Mouse (Mus musculus): ENCODE measurements at regions not wholly inside any gene's neighbourhood (a gene's known extent, or its start where the extent isn't known, plus 50 kb on each side); places are given as distances from the start of the nearest gene placed in this dataset.

DNA sequence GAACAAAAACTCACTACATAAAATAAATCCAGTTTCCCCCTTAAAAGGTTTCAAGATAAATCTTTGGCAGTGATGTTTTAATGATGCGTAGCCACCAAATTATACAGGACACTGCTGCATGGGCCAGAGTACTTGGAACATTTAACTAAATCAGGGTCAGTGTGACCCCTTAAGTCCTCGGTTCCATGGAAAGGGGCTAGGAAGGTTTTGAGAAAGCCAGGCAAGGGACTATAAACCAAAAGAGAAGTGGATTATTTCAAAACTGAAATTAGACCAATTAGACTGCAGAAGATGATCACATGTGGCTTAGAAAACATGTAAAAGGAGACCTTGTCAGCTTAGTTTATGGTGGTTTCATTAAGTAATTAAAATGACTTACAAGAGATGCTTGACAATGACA is 276.6 kb upstream of the N6amt1 start:
- DNase-seq (ENCODE audit: low read depth, low spot score) = no peak

DNA sequence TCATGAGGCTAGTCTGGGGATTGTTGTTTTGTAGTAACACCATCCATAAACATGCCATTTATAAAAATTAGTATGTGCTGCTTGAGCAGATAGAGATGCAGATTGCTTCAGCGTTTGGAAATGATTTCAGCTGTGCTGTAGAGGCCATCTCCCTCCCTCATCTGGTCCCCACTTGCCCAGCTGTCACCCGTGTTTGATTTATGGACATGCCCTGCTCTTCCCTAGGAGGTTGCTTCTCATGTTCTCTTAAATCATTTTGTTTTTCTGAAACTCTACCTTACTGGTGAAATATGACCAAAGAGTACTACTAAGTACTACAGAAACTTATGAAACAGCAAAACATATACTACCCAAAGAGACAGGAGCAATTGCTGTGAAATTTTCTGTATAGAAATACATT is 284.7 kb upstream of the N6amt1 start:
- DNase-seq (ENCODE audit: low read depth, low spot score) = no peak

DNA sequence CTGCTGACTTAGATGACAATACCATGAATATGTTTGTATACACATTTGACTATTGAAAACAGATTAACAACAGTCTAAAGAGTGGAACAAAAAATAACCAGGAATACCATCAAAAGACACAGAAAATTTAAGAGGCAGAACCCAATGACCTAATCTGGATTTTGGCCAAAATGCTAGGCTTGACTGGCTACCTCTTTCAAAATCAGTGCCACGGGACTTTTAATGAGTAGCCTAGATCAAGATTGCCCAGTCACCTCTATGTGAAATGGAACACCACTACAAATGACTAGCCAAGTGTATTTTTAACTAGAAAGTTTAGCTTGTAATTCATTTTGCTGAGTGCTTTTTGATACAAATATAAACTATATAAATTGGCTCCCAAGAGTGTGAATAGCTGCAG is 286.0 kb upstream of the N6amt1 start:
- DNase-seq (ENCODE audit: low read depth, low spot score) = no peak

DNA sequence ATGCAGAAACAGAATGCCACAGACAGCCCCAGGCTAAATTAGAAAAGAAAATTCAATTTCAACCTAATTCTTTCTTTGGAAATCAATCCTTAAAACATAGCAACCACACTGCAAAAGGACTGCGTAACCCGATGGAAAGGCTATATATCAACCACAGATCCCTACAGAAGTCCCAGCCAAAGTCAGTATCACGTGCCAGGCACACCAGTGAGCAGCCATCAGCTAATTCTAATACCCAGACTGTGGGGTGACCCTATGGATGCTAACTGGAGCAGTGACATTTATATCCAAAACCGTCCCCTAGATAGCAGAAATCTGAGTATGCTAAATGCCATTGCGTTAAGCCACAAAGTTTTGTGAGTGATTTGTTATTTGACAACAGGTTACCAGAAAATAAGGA is 286.5 kb upstream of the N6amt1 start:
- DNase-seq (ENCODE audit: low read depth, low spot score) = no peak

DNA sequence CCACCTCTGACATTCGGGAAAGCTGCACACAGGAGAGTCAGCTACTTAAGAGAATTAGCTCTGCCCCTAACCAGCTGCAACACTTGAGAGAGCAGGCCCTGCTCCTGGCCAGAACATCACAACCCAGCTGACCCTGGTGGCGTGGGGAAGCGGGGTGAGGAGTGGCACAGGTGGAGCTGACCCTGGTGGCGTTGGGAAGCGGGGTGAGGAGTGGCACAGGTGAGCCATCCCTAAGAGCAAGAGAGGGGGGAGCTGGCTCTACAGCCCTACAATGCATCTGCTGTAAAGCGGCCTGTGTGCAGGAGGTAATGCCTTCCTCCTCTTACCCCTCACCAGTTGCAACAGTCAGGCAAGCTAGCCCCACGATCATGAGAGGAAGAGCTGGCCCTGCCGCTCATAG is 293.5 kb upstream of the N6amt1 start:
- no peak for DNase-seq (ENCODE audit: low read depth, low spot score)

DNA sequence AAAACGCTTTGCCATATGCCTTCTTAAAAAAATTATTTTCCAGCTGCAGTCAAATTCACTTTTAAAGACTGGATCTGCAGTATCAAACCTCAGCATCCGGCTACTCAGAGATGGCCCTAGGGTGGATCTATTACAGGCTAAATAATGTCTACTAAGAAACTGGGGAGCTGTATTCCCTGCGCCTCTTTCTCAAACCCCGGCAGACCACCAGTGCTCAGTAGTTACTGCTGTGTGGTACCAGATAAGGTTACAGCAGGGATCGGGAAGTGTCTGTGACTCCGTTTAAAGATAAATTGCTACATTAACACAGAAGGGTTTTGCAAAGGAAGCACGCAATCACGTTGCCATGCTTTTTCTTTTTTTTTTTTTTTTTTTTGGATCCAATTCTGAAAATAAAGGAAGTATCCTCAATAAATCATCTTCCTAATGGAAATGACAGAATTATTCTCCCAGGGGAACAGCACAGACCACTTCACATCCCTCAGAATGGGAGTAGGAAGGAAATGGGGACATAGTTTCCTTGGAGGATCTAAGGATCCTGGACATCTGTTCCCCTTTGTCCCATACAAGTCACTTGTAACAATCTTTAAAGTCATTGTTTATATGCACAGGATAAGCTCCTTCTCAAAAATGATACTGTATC is 304.1 kb upstream of the N6amt1 start:
- no peak for DNase-seq (ENCODE audit: low read depth, low spot score)

DNA sequence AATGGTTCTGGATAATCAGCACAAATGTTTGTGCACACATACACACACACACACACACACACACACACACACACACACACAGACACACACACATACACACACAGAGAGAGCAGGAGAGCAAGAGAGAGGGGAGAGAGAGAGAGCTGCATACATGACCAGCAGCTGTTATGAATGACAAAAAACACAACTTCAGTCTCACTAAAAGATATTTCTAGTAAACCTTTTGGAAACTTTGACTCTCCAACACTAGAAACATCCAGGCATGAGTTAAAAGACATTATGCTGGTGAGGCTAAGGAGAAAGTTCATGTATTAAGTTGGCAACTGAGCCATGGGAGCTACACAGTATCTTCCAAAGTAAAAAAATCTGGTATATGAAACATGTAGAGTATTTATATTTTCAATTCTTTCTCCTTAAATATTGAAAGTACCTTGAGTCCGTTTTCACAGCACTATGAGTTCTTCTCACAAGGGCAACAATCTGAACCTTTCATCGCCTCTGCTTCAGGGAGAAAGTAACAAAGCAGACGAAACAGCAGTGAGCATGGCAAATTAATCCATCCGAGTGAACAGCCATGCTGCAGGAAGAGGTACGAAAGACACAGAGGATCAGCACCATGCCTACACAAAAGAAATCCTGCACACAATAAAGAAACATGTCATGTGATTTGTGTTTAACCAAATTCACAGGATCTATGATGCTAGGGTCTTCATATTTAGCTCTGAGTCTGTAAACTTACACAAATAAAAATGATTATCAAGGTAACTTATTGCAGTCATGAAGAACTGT is 309.0 kb upstream of the N6amt1 start:
- no peak for DNase-seq (ENCODE audit: low read depth, low spot score)

DNA sequence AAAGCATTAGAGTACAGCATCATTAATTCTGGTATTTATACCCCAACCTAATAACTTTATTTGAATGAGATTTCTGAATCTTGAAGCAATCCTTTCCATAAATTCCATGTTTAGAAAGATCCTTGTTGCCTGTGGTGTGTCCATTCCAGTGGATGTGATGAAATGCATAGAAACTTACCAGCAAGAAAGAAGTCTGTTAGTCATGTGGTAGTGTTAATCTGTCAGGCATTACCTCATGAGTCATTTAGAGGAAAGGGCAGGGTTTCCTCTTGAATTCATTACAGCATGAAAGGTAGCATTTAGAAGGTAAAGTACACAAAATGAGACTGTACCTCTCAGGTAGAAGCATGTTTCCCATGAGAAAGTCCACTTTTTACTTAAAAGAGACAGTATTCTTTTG is 310.3 kb upstream of the N6amt1 start:
- no peak for DNase-seq (ENCODE audit: low read depth, low spot score)

DNA sequence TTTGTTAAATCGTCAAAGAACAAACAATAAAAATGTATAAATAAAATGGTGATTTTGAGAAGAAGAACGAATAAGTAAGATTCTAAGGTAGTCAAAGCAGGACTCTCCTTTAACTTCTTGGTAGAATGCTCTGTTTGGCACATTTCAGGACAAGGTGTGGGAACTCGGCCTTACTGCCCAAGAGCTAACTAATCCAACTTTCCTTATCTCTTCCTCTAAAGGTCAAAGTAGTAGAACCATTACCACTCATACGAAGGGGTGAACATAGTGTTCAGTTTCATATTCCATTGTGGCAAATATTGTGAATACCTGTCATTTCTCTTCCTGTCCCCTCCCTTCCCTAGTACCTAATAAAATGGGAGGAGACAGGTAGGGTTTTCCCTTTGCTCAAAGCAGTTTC is 313.6 kb upstream of the N6amt1 start:
- DNase-seq (ENCODE audit: low read depth, low spot score) = no peak

DNA sequence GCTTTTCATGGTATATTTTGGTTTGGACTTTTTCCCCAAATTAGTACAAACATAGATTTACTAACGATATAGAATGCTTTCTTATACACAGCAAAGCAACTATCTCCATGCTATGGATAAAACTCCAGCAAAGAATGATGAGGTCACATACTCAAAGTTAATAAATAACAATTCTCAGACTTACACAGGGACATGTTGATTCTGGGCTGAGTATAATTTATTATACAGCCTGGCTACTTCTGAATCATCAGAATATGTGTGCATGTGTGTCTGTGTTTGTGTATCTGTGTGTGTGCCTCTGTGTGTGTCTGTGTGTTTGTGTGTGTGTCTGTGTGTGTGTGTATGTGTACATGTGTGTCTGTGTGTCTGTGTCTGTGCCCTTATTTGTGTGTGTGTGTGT is 314.1 kb upstream of the N6amt1 start:
- DNase-seq (ENCODE audit: low read depth, low spot score) = no peak

DNA sequence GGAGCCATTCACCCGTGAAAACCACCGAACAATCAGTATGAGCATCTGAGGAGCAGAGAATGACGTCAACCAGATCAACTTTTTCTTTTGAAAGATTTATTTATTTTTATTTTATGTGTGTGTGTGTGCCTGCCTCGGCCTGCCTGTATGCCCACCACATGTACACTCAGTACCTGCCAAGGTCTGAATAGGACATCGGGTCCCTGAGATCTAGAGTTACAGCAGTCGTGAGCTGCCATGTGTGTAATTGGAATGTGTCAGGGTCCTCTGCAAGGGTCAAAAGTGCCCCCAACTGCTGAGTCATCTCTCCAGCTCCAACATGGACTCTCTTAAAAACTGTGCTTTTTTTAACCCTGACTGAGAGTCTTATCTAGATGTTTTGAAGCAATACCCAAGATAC is 316.9 kb upstream of the N6amt1 start:
- no peak for DNase-seq (ENCODE audit: low read depth, low spot score)

DNA sequence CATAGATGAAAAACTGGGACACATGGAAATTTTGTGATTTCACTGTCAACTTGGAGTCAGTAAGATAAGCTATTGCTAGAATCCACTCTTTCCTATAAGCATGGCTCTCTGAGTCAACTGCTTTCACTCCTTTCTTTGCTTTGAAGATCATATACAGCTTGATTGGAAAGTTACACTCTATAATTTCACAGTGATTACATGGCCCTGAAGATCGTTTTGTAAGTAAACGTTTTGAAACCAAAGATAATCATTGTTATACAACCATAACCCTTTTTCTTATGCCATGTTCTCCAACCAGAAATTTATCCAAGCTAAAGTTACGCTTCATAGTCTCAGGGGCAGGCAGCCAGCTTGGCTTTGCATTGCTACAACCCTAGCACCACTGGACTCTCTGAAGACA is 322.1 kb upstream of the N6amt1 start:
- DNase-seq (ENCODE audit: low read depth, low spot score) = no peak

DNA sequence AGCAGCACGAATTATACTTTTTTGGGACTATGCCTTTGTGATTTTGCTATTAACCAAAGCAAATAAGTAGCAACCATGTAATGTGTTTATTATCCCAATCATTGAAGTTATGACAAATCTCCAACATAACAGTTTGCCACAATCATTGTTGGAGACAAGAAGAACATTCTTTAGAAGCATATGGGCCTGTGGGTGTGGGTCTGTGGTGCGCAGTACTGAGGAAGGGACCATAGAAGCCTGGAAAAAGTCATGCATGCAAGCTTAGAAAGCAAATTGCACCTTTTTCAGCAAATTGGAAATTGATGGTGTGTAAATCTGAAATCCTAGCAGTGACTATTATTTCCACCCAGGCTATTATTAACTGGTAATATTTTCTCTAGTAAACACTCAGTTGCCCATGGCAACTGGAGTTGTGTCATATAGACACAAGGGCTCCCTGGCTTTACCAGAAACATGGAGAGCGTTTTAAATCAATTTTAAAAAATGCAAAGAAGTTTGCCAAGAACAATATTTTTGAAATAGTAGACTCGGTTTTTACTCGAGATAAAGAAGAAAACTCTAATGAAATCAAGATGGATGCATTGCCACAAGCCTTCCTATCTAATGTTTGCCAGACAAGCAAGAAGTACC is 325.4 kb upstream of the N6amt1 start:
- DNase-seq (ENCODE audit: low read depth, low spot score) = no peak

DNA sequence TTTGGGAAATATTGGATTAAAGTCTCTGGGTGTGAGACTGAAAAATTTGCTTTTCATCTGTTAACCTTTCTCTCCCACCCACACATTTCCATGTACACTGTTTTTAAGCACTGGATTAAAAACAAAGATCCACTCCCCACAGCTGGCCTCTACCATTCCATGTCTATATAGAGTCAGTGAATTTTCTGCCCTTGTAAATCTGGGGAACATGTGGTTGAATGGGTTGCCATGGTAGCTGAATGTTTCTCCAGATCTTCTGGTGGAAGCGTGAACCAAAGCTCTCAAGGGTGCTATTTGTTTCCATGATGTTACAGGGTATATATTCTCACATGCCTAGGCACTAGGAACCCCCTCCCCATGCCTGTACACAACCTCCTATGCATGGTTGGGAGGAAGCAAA is 326.4 kb upstream of the N6amt1 start:
- DNase-seq (ENCODE audit: low read depth, low spot score) = no peak

DNA sequence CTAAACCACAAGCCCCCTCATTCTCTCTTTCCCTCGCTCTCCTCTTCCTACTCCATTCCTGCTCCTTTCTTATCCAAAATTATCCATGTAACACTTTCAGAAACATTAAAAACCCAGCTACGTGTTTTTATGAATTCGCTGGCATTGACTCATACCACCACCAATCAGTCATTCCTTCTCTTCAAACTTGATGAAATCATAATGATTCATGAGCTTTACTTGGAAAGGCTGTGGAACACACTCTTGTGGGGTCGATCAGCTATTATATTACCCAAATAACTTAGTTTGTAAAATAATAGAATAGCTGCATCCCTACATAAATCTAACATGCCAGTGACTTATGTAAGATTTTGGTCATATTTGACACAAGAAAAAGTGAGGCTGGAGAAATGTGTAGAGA is 331.9 kb upstream of the N6amt1 start:
- DNase-seq (ENCODE audit: low read depth, low spot score) = no peak

DNA sequence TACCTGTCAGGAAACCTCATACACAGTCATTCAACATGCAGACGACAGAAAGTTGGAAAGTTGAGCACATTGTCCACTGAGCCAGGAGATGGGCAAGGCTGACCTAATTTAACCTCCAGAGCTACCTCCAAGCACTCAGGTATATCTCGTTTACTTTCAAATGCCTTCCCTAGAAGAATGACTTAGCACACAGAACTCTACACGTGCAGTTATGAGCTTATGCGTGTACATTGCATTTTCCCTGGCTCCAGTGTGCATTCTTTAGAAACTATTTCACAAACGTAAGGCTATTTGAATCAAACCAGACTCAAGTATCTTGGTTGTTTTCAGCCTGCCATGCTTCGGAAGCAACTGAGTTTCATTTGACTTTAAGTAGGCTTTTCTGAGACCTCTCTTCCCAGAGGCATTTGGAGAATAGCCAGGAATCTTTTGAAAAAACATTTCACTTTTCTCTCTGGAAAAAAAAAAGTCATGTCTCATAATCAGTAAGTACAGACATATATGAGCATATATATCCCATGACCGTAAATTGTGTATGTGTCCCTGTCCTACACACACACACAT is 336.8 kb upstream of the N6amt1 start:
- DNase-seq (ENCODE audit: low read depth, low spot score) = no peak

DNA sequence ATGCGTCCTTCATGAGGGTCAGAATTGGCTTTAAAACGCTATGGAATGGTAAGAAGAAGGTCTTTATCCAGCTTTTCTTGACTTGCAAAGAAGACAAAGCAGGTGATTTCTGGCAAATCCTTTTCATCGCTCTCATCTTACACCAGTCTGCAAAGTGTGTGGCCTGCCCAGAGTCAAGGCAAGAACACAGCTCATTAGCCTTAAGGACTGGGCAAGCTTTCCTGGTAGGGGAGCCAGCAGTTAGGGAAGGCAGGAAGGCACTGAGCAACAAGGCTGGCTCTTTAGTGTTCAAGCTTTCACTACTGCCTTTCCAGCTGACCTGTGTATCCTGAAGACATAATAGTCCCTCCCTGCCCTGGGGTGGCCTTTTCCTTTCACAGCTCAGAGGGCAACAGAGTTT is 352.4 kb upstream of the N6amt1 start:
- no peak for DNase-seq (ENCODE audit: low read depth, low spot score)

DNA sequence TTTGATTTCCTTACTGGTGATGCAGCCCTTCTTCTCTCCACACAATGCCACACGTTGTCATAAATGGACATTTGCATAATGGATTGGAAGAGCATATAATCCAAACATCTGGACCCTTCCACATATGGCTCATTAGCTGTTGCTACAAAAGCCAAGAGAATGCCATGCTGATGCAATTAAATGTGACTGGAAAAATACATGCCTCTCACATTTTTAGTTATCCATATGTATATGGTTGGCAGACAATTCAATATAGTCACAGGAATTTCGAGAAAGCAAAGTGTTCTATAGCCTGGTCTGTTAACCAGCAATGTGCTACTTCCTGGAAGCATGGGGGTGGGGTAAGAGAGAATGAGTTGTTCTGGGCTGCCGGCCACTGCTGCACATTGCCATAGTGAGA is 352.9 kb upstream of the N6amt1 start:
- DNase-seq (ENCODE audit: low read depth, low spot score) = no peak

DNA sequence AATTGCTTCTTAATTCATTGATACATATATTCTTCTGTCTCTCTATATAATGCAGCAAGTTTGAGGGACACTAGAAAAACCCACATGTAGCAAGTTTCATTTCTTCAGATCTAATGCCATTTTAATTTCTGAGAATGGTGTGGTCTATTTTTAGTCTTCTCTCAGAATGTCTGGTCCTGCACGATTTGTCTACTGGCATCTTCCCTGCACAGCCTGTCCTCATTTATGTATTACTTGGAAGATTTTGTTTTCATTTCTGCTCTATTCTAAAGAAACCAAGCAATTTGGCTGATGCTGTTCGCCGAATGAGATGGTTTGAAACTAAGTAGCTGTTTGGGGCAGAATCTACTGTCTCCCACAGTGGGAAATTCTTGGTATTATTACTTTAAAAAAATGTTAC is 382.3 kb upstream of the N6amt1 start:
- DNase-seq (ENCODE audit: low read depth, low spot score) = no peak

DNA sequence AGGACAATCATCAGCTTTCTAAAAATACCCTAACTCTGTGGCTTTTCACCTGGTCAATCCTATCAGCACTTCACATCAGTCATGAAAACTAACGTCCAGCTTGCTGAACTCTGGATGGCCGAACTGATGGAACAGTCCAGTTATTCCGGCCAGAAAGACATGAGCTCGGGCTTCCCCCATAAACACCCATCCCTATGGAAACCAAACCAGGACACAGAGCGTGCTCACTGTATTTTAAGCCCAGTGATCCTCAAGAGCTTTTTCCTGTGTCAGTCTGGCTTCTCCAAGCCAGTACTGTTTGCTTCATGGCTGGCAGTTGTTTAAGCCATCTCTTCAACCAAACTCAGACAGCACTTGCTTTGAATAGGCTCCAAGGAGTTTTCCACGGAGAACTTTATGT is 404.3 kb upstream of the N6amt1 start:
- no peak for DNase-seq (ENCODE audit: low read depth, low spot score)

DNA sequence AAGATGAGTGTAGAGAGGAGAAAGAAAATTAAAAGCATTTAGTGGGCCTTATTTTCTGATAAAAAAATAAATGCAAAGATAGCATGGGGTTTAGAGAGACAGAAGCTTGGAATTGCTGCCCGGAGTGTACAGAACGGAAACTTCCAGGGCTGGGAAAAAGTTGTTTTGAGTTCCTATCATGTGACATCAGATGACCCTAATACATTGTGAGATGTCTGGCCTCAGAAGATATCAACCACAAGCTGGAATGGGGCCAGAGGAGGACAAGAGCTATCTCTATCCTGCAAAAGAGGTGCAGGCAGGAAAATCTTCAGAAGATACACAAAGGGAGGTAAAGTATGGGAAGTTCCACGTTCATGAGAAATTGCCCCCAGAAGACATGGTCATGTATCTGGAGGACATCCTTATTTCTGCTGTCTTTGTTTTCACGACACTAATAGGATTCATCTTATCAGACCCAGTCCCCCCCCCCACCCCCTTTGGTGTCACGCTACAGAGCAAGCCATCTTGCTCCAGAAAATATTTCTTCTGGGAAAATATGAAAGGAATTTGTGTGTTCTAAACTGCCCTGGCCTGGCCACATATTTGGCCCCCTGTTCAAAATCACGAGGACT is 408.3 kb upstream of the N6amt1 start:
- no peak for DNase-seq (ENCODE audit: low read depth, low spot score)

DNA sequence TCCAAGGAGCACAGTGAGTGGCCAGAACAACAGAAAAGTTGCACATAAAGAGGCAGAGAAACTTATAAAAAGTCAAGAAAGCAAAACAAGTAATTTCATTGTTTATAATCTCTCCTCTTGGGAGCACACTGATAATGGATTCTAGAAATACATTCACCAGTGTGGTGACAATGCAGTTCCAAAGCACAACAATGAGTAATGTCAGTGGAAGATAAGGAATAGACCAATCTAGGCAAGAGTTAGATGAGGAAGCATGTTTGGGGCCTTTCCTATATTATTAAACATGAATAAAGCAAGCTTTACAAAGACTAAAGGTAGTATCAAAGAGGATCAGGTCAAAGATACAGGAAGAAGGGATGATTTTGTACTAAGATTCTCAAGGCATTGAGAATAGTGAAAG is 408.9 kb upstream of the N6amt1 start:
- DNase-seq (ENCODE audit: low read depth, low spot score) = no peak
